Comparison of ENCODE assay signal across 23 mouse cellular contexts in the genomic region with DNA sequence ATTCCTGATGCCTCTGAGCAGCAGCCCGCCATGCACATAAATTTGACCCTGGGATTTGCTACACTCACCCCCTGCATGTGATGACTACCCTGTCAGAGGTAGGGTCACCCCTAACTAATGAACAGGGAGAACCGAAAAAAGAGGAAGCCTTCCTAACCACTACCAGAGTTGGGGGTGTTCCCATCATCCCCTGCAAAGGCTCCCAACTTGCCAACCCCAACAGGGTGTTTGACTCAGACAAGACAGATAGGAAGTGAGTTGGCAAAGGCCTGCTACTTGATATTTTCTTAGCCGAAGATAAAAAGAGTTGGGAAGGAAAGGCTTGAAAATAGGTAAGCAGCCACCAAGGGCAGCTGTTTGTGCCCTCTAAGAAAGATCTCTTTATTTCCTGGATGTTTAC.
"Had no signal": no experiment of that assay in that cellular context is flagged by ENCODE, and none has a peak within 500 bp of the region (broad histone marks: within the 10 kb centered on the region; RNA-seq: fewer than 3 reads in every experiment).

No protein-coding gene starts in this region.

- H3K4me3 ChIP-seq: limb, embryonic 10.5 days; limb, embryonic 13.5 days; liver, embryonic 12.5 days; liver, embryonic 15.5 days; midbrain, embryonic 12.5 days; midbrain, embryonic 15.5 days; neural tube, embryonic 12.5 days; neural tube, embryonic 15.5 days had no signal

- H3K4me1 ChIP-seq: limb, embryonic 10.5 days; liver, embryonic 12.5 days; liver, embryonic 15.5 days; midbrain, embryonic 12.5 days; neural tube, embryonic 12.5 days had no signal

- H3K4me2 ChIP-seq: limb, embryonic 13.5 days; liver, embryonic 12.5 days; liver, embryonic 15.5 days; midbrain, embryonic 12.5 days; midbrain, embryonic 15.5 days; neural tube, embryonic 12.5 days; neural tube, embryonic 15.5 days had no signal

- H3K27ac ChIP-seq: limb, embryonic 10.5 days; limb, embryonic 13.5 days; liver, embryonic 12.5 days; liver, embryonic 15.5 days; midbrain, embryonic 12.5 days; midbrain, embryonic 15.5 days; neural tube, embryonic 12.5 days; neural tube, embryonic 15.5 days; stomach, postnatal 0 days had no signal

- H3K36me3 ChIP-seq: limb, embryonic 10.5 days; limb, embryonic 13.5 days; liver, embryonic 12.5 days; liver, embryonic 15.5 days; midbrain, embryonic 12.5 days; midbrain, embryonic 15.5 days; neural tube, embryonic 12.5 days; neural tube, embryonic 15.5 days had no signal

- H3K27me3 ChIP-seq: limb, embryonic 13.5 days; liver, embryonic 12.5 days; liver, embryonic 15.5 days; midbrain, embryonic 15.5 days; neural tube, embryonic 12.5 days; neural tube, embryonic 15.5 days had no signal

- H3K9ac ChIP-seq: limb, embryonic 13.5 days; liver, embryonic 12.5 days; liver, embryonic 15.5 days; midbrain, embryonic 12.5 days; midbrain, embryonic 15.5 days; neural tube, embryonic 12.5 days; neural tube, embryonic 15.5 days had no signal

- ATAC-seq: intestine, postnatal 0 days; liver, embryonic 12.5 days; midbrain, embryonic 15.5 days had no signal

- H3K9me3 ChIP-seq: limb, embryonic 10.5 days; limb, embryonic 13.5 days; liver, embryonic 12.5 days; liver, embryonic 15.5 days; midbrain, embryonic 12.5 days; midbrain, embryonic 15.5 days; neural tube, embryonic 12.5 days; neural tube, embryonic 15.5 days had no signal

- DNase-seq: kidney, adult 9 months; kidney, postnatal 14 days; kidney, postnatal 4 days; layer of hippocampus, adult 9-11 months; liver; lung, adult 2 months; lung, postnatal 14 days; lung, postnatal 4 days; right cerebral cortex, postnatal 14 days; right cerebral cortex, postnatal 4 days; thymus, adult 2 months; thymus, postnatal 14 days; thymus, postnatal 4 days had no signal
